Mouse (Mus musculus): Measurements from ENCODE around the gene Mmgt1. TPM values are rescaled to one million over a fixed set of nuclear protein-coding genes. Genes with fewer than 3 reads are reported as not detected.

Mmgt1 gene
- 8.5 TPM for polyA plus RNA-seq (2017; shearing (Covaris generic))

DNA sequence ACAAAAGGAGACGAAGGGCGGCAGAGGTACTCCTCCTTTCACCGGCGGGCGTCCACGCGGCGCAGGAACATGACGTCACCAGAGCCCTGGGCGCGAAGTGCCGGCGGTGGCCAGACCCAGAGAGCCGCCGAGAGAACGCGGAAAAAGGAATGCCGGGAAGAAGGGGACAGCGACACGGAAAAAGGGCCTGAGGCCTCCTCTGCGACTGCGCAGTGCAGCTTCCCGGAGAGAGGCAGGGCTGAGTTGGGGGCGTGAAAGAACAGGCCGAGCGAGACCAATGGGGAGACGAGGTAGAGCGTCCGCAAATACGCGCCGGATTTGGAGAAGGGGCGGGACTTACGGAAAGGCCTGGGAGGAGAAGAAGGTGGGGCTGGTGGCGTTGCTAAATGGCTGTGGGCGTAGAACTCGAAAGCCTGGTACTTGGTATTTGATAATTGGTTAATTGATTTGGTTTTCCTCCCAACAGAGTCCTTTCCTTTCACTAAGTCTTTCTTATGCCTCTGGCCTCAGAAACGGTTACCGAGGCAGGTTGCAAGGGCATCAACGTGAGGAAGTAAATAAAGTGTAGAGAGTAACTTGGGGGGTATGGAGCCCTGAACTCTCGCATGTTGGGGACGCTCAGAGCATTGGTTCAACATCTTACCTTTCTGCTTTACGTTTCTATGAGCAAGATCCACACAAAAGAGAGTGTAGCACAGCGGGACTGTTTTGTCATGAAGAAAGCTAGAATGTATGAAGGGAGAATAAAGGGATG lies at the start of gene Mmgt1:
TSS of gene Mmgt1 (minus strand) at position 183 of the 754 bp plus-strand sequence.

DNA sequence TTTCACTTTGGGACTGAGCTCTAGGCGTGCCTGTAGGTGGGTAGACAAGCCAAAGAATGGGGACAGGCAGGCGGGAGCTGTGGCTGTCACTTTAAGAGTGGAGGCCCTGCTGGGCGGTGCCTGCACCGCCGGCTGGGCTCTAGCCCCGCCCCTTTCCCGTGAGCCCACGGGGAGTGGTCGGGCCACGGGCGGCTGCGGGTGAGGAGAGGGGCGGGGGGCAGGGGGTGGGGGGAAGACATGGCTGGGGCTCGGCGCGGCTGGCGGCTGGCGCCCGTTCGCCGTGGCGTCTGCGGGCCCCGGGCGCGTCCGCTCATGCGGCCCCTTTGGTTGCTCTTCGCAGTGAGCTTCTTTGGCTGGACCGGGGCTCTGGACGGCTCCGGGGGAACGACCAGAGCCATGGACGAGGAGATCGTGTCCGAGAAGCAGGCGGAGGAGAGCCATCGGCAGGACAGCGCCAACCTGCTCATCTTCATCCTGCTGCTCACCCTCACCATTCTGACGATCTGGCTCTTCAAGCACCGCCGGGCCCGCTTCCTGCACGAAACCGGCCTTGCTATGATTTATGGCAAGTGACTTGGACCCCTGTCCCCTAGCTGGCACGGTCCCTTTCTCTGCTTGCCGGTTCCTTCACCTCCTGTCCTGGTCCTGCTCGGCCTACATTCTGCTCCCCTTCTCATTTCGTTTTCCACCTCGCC lies 11.9 kb upstream of the Mmgt1 start, which contains the start of gene Slc9a6:
TSS of gene Slc9a6 (plus strand) at position 135 of the 695 bp plus-strand sequence.

DNA sequence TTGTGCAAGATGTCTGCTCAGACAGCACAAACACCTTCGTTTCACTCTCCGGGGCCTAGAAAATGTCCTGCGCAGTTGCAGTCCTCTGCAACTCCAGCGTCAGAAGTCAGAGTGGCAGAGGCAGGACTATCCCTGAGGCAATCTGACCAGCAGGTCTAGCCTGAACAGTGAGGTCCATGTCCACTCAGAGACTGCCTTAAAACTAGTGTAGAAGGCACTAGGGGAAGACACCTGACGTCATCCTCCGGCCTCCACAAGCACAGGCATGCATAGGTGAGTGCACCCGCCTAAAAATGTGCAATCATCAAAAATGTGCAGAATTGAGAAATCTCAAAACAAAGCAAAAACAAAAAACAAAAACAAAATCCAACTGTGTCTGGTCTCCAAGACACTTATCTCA lies 48.4 kb downstream of the Mmgt1 start, which contains the start of gene Gm648:
TSS of gene Gm648 (minus strand) at position 101 of the 400 bp plus-strand sequence.

Other genes starting within 250 kb of the Mmgt1 start
- 0.19 TPM for gene Smim10l2a, start 223.5 kb downstream of the Mmgt1 start, polyA plus RNA-seq (2017; shearing (Covaris generic))
- gene Gm2174, start 150.1 kb downstream of the Mmgt1 start, polyA plus RNA-seq (2017; shearing (Covaris generic)), result not detected
- gene Ints6l, start 143.2 kb downstream of the Mmgt1 start, polyA plus RNA-seq (2017; shearing (Covaris generic)), result 39.8 TPM
- gene Gm10477, start 73.3 kb downstream of the Mmgt1 start, polyA plus RNA-seq (2017; shearing (Covaris generic)), result not detected
- gene Gm648, start 48.5 kb downstream of the Mmgt1 start, polyA plus RNA-seq (2017; shearing (Covaris generic)), result not detected
- gene Slc9a6, start 11.7 kb upstream of the Mmgt1 start, polyA plus RNA-seq (2017; shearing (Covaris generic)), result 15.8 TPM
- not detected for gene Fhl1, start 133.7 kb upstream of the Mmgt1 start, polyA plus RNA-seq (2017; shearing (Covaris generic))
- gene Map7d3, start 224.3 kb upstream of the Mmgt1 start, polyA plus RNA-seq (2017; shearing (Covaris generic)), result not detected

Measured in naive thymus-derived CD4-positive, alpha-beta T cell, adult 5 months (primary cell).